Mouse (Mus musculus) liver, adult 2 months (tissue): ENCODE data around the gene Atp11a.

Source experiments
- CTCF ChIP-seq: fragments of 200-500 bp; IDR thresholded peaks from 2 replicates; pipeline ENCODE4 v1.5.1; 2011; ENCODE audit warnings: low read depth, low read length, control low read depth
- POLR2A ChIP-seq: fragments of 200-500 bp; IDR thresholded peaks from 2 replicates; pipeline ENCODE4 v1.6.1; 2011; ENCODE audit warnings: low read length, control low read depth; ENCODE audit not compliant: insufficient read depth; ENCODE audit errors: extremely low read depth

- TF ChIP-seq POLR2A (no peak), CTCF (no peak)
Measured at GRCm38 (mm10) chr8:12757231-12757940, 572 bp downstream of the Atp11a start.
